Mouse (Mus musculus): ENCODE results near the gene Npb.
A peak's percentile ranks its signal among the peaks of the same experiment; 100 is the strongest.

Gene Npb

DNA sequence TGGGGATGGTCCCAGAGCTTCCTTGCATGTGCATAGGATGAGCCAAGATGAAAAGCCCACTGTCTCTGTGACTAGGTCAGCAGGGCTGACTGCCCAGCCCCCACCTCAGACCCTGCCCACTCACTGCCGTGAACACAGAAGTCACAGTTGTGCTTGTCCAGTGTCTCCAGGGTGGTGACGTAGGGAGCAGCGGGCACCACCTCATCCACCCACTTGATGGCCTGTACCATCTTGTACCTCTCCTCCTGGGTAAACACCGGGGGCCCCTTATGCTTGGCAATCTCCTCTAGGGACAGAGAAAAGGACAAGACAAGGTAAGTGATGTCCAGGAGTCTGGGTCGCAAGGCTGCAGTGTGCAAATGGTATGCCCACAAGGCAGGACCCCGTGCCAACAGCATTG is 6.9 kb downstream of the Npb start:
- no peak for DNase-seq (ENCODE audit: low read depth)

DNA sequence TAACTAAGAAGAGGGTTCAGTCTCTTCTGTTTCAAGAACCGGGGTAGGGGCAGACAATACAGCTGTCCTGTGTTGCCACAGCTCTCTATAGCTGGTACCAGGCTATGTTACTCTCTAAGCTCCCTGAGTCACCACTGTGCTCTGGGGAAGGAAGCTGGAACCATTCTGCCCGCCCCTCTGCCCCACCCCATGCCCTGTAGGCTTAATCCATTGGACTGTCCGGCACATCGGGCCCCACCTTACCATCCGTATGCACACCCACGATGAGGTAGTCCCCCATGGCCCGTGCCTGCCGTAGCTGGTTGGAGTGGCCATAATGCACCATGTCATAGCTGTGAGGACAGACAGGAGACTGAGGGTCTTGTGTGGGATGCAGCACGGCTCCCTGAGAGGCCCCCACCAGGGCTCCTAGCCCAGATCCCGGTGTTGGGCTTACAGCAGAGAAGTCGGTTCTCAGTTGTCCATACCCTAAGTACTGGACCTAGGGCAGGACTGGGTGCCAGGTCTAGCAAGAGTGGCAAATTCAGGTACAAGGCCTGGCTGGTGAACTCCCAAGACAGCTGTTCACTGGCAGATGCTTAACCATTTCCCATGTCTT is 7.4 kb downstream of the Npb start:
- no peak for DNase-seq (ENCODE audit: low read depth)

DNA sequence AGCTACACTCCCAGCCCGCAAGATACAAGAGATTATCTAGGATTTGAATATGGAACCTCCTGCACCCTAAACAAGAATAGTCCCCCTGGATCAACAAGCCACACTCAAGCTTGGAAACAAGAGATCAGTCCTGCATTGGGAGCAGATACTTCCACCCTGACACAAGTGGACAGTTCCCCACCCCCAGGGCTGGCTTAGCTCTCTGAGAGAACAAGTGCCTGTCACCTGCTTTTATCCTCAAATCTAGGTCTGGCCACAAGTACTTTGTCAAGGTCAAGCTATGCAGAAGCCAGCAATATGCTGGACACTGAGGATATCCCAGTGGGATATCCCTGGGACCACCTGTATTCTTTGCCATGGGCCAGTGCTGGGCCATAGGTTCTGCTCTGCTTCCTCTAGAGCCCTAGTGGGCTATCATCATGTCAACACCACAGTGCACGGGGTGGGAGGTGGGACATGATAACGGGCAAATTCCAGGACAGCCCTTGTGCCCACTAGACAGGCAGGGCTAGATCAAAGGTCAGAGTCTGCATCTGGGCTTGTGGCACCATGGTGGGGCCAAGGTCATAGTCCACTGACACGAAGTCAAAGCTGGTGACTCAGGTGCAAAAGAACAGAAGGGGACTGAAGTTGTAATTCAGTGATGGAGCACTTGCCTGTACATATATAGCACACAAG is 8.5 kb downstream of the Npb start:
- DNase-seq (ENCODE audit: low read depth), result no peak

DNA sequence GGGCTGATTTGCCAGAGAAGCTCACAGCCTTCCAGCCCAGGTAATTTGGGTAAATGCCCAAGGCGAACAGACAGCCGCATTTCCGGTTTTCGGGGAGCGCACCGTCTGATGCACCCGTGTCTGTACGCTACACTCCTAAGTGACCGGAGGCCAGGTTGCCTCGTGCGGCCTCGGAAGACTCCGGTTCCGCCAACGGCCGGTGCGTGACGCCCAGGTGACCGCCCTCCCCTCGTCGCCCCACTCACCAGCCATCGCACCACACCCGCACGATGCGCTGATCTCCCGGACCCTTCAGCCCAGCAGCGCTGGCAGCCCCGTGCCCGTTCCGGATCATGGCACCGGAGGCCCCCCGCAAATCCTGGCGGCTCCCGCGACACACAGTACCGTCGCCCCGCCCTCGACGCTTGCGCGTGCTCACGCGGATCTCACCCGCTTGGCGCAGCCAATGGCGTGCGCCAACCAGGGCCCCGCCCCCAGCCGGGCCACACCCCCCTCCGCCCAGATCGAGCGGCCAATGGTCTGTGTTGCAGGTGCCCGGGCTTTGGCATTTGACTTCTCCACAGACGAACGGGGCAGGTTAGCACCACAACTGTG is 9.3 kb downstream of the Npb start, which contains the start of gene Pcyt2:
TSS of gene Pcyt2 (minus strand) at position 418 of the 594 bp plus-strand sequence.
- peak; percentile 76 for DNase-seq (ENCODE audit: low read depth)

DNA sequence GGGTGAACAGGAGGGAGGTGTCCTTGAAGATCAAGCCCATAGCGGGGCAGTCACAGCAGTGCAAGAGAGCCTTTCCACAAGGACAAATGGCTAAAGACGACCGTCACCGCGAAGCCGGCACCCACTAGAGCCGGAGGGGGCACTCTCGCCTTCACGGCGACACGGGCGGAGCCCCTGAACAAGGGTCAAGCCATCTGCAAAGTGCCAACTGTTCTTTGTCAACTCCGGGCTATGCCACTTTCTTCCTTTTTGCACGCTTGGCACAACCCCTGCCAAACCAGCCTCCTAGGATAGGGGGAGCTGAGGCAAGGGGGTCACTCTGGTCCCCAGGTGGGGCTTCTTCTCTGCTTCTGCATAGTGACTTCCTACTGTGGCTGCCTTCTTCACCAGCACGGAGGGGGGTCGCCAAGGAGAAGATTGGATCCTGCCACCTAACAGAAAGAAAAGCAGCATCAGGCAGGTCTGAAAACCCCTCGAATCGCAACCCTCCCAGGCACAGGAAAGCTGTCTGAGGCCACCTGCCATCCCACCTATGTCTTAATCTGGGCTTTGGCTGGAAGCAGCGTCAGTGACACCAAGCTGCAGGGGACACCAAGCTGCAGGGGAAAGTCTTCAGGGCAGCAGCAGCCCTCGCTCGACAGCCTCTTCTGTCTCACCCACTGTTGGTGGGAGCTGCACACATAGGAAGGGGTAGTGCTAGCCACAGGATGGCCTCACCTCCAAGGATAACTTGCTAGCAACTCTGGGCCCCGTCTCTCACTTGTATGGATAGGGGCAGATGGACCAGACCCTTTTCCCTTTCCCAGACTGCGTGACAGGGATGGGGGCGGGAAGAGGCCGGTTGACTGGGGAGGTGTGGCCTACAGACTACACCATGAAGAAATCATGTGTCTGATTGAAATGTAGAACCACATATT is 10.6 kb downstream of the Npb start:
- DNase-seq (ENCODE audit: low read depth), result no peak

DNA sequence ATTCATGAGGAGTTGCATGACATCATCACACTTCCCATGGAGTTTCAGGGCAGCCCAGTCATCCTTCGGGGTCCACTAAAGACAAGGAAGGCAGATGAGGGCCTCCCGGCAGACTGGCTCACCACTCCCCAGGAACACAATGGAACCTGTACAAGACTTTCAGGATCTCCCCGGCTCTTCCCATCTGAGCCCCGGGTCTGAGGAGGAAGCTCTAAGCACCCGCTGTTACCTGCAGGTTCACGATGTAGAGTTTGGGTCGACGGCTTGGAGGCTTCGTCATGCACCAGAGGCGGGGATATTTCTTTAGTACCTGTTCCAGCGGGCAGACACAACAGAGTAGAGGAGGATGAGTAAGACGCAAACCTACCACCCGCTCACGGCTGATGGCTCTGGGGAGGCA is 11.9 kb downstream of the Npb start:
- DNase-seq (ENCODE audit: low read depth), result no peak

DNA sequence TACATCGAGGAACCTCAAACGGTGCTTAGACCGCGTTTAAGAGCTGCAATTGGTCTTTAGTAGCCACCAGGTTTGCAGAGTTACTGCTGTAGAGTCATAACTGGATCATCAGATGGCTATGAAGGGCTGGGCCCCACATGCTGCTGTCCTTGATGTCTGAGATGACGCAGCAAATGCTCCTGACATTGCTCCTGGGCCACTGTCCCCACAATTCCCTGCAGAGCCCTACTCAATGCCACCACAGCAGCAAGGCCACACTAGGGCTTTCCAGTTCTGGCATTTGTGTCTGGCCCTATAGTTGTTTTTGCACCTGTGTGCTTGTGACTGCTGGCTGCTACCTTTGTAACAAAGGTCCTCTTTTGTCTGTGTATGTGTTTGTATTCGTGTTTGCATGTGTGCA is 14.5 kb downstream of the Npb start:
- DNase-seq (ENCODE audit: low read depth), result no peak

DNA sequence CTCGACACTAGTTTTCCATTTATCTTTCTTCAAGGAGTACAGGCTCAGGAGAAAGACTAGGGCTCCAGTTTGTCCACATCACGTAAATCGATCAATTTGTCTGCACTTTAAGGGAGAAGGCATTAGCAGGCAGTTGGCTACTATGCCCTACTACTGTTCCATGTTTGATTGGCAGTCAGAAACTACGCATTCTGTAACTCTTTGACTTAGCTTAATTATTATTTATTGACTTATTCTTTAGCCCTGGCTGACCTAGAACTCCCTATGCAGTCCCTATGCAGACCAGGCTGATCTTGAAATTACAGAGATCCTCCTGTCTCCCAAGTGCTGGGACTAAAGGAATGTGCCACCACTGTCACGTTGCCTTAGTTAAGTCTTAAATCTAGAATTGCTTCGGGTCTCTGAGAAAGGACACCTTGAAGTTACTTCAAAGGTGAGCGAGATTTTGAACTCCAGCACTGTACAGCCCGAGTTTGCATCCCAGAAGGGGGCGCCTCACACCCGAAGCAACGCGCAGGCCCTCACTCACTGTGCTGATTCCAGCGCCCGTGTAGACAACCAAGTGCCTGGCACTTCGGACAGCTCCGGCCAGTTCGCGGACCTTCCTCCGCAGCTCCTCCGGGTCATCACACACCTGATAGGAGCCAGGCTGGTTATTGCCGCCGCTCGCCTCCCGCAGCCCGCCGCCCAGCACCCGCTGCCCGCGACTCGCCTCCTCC is 15.8 kb downstream of the Npb start:
- no peak for DNase-seq (ENCODE audit: low read depth)

DNA sequence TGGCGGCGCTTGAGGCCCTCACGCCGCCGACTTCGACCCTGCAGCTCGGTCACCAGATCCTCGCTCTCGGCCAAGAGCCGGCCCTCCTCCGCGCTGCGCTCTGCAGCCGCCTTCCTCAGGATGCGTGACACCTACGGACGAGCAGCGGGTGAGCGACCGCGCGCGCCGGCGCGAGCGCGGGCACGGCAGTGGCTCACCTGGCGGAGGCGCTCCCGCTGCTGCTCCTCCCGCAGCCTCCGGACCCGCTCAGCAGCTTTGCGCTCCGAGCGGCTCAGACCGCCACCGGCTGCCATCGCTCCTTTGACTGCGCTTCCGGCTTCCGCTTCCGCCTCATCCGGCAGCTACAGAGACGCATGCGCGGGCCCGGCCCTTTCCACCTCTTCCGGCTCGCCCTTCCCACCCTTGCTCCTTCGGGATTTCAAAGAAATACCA is 16.4 kb downstream of the Npb start:
- peak; percentile 35 for DNase-seq (ENCODE audit: low read depth)

DNA sequence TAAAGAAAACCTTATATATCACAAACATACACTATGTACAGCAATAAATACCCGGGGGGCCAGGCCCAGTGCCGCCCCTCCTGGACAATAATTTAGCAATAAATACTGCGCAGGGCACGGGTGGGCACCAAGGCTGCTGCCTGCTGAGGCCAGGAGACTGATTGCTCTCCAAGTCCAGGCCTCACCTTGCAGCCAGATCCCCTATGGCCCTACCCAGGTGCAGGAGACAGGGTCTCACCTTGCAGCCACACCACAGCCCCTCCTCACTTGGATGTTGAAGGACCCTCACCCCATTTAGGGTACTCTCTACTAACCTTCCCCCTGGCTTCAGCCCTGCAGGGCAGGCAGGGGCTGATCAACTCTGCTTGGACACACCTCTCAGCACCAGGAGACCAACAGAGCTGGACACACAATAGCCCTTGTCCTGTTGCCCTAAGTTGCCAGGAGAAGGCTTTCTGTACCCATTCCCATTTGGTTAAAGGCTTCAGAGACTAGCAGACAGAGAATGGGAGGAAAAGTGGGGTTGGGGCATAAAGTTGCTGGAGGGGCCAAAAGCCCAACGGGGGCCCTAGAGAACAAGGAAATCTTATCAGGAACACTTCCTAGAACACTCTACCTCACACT is 17.0 kb downstream of the Npb start, which contains the start of gene Sirt7:
TSS of gene Sirt7 (minus strand) at position 89 of the 624 bp plus-strand sequence.
- no peak for DNase-seq (ENCODE audit: low read depth)

DNA sequence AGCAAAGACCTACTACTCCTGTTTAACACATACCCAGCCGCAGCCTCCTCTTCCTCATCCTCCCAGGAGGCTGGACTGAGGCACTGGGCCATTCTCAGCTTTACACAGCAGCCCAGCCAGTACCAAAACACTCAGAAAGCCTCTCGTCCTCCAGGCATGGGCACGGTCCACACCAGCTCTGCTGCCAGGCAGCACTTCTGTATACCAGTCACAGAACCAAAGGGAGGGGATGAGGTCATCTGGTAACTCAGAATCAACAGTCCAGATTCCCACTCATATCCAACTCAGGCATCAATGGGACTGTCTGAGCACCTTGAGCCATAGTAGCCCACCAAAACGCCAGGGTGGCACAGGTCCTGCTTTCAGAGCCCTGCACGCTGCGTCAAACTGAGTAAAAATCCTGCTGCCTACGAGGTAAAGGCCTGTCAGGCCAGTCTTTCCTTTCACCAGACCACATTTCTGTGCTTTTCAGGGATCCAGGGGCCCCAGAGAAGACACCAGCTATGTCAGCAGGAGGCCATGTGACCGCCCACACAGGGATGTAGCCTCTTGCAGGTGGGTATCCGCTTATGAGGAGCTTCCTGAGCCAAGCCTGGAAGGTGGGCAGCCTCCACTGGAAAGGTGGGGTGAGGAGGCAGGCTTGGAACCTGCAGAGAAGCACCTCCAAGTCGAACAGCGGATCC is 18.6 kb downstream of the Npb start:
- no peak for DNase-seq (ENCODE audit: low read depth)

DNA sequence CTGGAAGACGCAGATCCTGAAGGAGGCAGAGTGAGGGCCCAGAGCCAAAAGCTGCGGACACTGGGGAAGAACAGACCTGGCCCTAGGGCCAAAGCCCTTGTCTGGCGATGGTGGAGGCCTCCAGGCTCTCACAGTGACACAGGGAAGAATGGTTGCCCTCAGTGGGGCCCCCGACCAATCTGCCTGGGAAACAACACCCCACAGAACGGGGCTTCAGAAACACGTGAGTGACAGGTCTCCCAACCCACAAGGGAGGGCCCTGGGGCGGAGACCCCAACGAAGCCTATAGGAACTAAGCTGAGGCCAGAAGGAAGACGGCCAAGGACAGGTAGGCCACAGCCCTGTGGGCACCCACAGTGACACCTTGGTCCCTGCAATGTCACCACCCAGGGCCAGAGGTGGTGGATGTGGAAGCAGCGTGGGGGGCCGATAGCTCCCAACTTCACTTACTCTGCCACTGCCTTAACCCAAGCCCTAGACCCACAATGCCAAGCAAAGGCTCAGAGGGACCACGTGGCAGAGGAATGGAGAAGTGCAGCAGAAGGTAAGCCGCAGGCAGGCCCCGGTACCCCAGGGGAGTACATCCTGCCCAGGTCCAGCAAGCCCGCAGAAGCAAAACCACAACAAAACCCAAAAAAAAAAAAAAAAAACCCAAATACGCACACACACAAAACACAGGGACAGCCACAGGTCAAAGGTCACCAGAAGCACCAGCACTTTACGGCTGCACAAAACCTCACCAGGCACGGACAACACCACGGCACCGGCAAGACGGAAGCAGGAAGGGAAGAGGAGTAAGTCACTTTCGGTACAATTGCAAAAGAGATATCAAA is 19.4 kb downstream of the Npb start:
- DNase-seq (ENCODE audit: low read depth), result no peak

DNA sequence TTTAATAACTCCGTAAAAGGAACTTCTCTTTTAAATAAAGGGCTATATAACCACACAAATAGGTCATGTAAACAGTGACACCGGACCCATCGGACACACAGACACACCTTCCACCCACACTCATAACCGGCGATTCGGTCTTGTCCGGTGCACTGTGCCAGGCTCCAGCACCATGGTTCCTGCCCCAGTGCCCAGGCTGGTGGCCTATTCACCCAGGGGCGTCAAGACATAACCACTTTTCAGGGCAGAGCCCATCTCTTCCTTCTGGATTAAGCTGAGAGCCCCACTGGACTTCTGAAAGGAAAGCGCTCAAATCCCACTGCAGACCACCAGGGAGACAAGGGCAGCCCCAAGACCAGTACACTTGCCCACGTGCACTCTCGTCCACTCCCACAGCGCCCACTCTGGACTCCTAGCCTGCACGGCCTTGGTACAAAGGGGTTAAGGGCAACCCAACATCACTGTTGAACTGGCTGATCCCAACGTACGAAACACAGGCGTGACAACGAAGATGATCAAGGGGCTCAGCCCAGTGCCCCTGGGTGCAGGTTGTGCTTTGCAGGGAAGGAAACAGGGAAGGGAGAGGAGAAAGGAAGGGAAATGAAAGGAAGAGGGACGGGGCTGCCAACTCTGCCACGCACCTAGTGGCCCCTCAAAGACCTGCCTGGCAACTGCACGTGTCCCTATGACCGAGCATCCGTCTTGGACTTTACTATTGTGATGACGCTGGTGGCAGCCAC is 20.5 kb downstream of the Npb start:
- no peak for DNase-seq (ENCODE audit: low read depth)

DNA sequence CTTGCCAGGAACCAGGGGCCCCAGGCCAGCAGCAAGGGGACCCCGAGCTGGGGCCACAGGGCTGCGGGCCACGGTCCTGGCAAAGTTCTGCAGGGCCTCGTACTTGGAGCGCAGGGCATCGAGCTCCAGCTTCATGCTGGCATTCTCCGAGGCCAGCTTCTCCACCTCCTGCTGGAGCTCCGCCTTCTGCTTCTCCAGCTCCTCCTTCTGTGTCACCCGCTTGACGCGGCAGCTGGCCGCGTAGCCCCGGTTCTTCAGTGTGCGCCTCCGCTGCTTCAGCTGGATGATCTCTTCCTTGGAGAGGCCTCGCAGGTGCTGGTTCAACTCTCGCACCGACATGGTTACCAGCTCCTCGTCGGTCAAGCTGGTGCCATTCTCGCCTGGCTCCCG is 21.1 kb downstream of the Npb start:
- DNase-seq (ENCODE audit: low read depth), result no peak

DNA sequence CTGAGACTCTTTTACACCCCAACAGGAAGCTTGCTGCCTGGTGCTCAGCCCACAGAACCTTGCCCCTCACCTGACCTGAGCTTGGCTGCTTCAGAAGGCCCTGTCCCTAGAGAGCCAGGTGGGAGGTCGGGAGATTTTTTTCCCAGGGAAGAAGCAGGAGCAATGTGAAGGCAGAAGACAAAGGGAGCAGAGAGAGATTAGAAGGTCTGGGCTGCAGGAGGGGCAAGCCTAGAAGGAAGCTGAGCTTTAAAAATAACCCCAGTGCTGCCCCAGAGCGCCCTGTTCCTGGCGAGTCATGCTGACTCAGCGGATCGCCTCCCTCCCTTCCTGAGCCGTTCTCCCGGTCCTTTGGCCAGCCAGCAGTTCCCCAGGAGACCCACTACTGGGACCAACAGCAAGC is 21.6 kb downstream of the Npb start:
- DNase-seq (ENCODE audit: low read depth), result no peak

DNA sequence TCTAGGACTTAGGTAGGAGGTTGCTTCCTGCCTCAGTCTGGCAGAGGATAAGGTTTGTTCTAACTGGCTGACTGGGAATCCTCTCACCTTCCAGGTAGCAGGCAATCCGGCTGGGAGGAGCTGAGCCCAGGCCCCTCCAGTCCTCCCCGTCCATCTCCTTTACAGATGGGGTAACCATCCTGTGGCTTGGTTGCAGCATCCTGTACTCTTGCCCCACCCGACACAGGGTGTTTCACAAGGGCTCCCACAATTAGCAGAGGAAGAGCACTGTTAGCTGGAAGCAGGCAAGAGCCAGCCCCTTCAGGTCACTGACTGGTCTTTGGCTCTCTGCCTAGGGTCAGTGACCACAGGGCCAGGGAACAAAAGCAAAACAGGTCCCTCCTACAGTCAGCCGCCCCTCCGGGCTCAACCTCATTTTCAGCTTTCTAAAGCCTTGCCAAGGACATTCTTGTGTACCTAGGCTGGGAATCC is 22.2 kb downstream of the Npb start:
- DNase-seq (ENCODE audit: low read depth), result no peak

DNA sequence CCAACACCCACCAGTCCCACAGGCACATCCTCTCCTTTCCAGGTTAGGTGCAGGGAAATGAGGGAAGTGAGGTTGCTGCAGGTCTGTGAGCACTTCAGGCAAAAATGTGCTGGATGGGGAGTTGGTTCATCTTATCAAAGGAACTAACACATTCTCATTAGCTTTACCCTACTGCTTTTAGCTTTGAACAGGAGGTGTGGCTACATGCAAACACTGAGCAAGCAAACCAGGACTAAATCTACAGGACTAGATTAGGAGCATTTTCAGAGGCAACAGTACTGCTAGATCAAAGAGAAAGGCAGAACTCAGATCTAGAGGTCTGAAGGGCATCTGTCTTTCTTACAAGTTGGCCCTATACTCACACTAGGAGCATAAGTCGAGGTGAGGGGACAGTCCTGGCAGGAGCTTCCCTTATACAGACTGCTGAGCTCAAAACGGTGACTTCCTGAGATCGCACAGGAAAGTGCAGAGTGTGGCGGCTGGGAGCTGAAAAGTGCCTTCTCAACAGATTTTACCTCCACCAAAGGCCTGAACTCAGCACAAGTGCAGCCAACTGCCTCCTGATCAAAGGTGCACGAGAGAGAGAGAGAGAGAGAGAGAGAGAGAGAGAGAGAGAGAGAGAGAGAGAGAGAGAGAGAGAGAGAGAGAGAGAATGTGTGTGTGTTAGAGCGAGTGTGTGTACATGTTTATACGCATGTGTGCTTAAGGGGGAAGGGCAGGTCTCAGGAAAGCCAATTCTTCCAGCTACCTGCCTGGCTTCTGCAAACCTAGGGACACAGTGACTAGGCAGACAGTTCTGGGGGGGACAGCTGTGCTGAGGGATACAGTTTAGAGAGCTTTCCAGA is 22.8 kb downstream of the Npb start:
- DNase-seq (ENCODE audit: low read depth), result no peak
